Mouse (Mus musculus): Measurements from ENCODE around the gene Dedd2.

The Dedd2 gene

DNA sequence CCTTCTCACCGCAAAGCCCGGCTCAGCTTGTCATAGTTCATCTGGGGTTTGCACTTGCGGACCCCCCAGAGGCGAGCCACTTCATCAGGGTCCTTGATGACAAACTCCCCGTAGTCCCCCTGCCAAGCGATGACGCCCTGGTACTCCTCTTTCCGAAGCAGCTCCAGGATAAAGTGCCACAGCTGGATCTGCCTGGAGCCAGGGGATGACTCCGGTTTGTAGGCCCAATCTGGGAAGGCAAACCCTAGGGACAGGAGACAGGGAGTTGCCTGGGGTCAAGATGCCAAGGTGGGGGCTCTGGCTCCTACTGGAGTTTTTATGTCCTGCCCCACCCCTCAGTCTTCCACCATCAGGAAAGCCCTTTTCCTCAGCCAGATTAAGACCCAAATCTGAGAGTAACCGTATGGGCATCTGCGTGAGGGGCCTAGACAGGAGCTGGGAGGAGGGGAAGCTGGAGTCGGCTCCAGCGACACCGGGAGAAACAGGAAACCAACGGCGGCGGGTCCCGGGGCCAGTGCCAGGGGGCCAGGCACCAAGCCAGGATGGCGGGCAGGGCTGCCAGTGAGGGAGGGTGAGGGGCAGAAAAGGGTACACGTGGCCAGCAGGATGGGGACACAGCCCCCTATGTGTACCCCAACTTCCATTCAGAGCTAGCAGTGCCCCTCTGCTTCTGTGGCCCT, 25.8 kb upstream of the Dedd2 start:
- no peak for DNase-seq (ENCODE audit: low read depth)

DNA sequence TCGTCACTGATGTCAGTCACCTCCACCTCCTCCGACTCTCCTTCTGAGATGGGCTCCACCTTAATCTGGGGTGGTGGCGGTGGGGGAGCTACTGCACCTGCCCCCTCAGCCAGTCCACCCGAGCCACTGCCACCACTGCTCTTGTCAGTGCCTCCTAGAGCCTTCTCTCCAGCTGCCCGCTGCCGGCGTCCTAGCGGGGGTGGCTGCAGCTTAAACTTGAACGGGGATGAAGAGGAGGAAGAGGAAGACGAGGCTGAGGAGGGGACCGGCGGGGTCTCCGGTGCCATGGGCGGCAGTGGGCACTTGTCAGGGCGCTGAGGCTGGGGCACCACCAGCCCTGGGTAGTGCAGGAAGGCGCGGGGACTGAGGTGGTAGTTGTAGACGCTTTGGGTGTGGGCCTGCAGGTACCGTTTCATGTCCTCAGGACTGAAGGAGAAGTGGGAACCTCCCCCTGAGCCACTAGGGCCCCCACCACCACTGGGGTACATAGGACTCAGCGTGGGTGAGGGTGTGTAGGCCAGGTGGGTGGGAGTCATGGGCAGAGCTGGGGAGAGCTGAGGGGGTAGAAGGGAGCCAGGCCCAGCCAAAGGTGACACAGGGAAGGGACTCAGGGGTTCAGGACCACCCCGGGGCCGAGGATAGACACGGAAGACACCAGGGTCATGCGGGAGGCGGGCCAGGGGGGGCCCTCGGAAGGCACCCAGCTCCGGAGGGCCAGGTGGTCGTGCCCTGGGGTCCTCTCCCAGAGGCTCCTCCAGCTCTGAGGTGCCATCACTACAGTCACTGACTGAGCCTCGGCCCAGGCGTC, 24.4 kb upstream of the Dedd2 start:
- DNase-seq (ENCODE audit: low read depth), result no peak

DNA sequence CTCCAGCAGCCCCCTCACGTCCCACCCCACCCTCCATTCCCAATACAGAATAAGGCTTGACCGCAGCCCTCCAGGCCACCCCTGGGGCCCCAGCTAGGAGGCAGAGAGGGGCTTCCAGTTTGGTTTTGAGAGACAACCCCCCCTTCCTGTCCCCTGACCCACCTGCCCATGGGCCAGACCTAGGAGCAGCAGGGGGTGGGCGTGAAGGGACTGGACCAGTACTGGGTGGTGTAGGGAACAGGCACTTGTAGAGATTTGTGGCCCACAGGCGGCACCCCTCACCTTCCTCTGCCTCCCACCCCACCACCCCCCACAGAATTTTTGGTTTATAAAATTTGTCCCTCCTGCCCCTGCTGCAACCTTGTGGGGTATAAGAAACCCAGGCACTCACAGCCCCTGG, 22.9 kb upstream of the Dedd2 start:
- no peak for DNase-seq (ENCODE audit: low read depth)

DNA sequence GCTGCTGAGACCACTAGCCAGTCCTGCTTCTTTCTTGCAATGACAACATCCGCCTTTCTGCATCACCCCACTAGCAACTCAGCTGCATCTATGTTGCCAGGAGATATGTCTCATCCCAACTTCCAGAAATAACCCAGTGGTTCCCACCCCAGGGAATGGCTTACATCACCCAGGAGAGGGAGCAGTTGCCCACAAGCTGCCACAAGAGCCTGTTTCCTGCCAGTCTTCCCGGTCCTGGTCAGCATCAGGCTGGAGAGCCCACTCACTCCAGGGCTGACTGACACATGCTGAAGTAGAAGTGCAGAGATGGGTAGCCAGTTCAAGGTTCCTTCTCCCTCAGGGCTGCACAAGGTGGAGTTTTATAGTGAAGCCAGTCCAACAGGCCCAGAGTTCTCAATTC, 20.6 kb upstream of the Dedd2 start:
- peak; percentile 46 for DNase-seq (ENCODE audit: low read depth)

DNA sequence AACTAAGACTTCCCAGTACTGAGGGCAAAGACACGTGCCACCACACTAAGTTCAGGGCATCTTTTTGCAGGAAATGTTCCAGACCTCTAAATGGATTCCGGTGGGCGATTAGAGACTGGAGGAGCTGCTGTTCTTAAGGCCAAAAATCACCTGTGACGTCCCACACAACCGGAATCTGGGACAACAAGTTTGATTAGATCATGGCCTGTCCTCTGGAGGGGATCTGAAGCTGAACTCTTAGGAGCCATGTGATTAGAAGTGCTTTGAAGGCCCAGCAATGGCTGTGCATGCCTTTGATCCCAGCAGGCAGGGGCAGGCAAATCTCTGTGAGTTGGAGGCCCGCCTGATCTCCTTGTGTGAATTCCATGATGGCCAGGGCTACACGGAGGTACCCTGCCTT, 20.2 kb upstream of the Dedd2 start:
- no peak for DNase-seq (ENCODE audit: low read depth)

DNA sequence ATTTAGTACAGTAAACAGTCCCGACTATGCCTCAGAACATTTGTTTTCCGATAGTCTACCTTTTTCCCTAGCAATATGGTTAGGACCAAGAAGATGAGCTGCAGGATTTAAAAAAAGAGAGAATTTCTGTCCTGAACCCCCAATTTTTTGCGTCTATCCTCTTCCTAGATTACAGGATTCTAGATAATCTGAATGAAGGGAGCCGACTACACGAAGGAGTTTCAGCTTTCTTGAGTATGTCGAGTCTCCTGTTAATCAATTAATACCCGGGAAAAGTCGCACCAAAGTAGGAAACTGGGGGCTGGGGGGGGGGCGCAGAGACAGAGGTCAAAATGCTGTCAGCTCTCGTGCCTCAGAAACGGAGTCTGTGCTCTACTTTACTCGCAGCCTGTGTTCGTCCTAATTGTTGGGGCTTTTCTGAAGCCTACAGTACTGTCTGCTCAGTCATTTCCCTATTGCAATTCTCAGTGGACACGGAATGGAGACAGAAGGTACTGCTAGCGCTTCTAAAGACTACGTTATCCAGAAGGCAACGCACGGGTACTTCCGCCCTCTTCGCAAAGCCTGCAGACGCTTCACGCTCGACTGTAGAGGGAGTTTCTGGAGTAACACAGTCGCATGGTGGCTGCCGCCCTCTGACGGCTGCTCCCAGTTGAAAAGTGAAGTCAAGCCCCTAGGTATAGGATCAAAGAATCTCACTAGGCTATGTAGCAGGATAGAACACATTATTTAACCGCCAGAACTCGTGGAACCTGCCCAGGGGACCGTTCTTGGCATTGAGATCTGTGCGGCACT, 18.6 kb upstream of the Dedd2 start:
- peak; percentile 96 for DNase-seq (ENCODE audit: low read depth)

DNA sequence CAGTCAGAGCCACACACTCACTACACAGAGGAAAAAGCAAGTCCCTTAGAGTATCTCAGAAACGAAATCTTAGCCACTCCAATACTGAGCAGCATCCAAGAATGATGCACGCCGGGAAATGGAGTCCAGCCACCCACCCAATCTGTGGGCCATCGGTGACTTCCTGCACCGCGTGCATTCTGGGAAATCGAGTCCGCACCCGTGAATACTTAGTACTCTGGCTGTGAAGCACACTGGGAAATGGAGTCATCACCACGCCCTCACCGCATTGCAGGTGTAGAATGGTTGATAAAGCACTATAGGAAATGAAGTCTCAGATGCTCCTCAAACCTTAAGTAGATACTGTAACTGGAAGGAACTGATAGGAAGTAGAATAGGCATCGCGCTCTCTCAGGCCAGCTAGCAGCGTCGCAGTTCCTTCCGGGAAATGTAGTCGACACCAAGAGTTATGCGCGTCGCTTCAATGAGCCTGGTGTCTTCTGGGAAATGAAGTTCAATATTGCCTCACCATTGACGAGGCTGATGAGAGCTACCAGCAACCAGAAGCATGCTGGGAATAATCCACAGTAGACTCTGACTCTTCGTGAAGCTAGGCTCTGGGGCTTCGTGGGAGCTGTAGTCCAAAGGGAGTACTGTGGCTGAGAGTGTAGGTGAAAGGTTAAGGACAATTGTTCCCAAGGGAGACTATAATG, 17.7 kb upstream of the Dedd2 start:
- DNase-seq (ENCODE audit: low read depth), result peak; percentile 99

DNA sequence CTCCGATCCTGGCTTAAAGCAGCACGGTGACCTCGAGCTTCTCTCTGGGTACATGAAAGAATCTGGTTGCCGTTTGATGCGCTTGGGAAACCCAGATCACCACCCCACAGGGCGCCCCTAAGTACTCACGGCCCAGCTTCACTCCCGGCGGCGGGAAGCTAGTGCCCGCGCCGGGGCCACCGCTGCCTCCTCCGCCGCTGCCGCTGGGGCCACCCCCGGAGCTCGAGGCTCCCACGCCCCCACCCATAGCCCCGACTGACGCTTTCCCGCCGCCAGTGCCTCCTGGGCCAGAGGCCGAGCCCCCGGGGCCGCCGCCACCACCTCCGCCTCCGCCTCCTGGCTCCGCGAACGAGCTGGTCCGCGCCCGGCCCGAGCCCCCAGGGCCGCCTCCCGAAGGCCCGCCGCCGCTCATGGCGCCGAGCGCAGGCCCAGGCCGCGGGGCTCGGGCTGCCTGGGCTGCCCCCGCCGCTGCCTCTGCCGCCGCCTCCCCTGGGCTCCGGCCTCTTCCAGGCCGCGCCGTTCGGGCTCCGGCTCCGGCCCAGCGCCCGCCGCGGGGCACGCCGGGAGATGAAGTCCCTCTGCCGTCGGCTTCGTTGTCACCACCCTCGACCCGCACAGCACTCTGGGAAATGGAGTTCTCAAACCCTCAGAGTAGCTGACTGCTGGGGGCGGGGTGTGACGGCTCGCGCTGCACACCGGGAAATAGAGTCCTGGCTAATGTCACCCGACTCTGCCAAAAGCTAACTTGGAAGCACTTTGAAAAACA, 17.0 kb upstream of the Dedd2 start, which contains the start of gene Gsk3a:
Gsk3a (minus strand) TSS at position 603 of the 766 bp plus-strand sequence.
- peak; percentile 96 for DNase-seq (ENCODE audit: low read depth)

DNA sequence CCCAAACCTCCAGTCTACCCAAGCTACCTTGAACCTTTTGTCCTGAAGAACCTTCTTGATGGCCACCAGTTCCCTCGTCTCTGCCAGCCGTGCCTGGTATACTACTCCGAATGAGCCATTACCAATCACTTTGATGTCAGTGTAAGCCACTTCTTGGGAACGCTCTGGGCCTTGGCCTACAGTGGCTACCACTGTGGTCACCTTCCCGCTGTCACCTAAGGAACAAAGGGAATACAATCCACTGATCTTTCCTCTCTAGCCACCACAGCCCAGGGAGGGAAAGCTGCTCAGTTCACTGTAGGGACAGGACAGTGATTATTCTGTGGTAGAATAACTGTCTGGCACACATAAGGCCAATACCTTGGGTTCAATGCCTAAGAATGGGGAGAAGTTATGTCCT, 15.1 kb upstream of the Dedd2 start:
- DNase-seq (ENCODE audit: low read depth), result no peak

DNA sequence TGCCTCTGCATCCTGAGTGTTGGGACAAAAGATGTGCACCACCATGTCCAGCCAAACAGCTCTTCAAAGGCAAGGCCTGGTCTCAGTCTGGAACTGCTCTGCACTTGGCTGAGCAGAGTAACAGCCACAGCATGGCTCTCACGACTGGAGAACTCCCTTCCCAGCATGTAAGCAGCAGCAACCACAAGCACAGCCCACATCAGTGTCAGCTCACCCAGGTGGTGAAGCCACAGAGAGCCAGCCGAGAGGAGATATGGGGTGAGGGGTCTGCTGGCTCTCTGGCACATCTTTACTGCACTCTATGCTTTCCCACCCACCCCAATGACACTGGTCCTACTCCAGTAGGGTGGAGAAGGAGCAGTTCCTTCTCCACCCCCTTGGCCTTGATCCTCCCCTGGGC, 12.6 kb upstream of the Dedd2 start:
- no peak for DNase-seq (ENCODE audit: low read depth)

DNA sequence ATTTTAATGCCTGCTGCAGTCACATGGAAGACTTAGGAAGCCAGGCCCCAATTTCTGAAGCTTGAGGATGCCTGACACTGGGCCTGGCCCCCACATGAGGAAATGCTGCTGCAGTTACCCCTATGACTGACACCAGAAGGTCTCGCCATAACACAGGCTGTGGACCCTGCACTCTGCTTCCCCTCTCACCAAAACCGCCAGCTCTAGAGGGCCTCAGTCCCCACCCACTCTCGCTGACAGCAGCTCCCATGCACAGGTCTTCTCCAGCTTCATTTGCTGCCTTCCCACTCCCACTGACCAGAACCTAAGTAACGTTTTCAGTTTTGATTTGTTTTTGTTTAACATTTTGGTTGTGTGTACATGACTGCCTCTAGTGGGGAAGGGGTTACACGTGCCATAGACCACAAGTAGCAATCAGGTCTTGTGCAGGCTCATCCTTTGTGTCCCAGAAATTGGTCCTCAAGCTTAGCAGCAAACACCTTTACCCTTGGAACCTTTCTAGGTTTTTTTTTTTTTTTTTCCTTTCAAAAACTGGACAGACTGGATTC, 11.8 kb upstream of the Dedd2 start:
- no peak for DNase-seq (ENCODE audit: low read depth)

DNA sequence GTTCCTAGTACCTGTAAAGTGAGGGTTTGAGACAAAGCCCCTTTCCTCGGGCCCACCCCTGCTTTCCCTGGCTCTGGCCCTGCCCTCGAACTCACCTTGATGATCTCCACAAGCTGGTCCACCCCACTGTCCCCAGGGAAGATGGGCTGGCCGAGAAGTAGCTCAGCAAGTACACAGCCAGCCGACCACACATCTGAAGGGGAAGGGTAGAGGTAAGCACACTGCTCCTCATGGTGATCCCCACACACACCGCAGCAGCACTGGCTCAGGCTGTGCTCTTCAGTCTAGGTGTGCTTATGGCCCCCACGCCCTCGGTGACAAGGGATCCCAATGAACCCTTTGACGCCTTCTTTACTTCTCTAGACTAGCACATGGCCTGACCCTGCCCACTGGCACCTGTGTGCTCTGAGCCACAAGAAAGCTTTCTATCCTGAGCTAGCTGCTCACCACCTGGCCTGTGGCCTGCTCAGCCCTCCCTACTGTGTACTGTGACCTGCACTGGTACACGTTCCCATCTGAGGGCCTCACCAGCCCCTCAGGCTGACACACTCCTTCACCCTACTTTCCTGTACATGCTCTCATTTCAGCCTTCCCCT, 10.4 kb upstream of the Dedd2 start:
- DNase-seq (ENCODE audit: low read depth), result no peak

DNA sequence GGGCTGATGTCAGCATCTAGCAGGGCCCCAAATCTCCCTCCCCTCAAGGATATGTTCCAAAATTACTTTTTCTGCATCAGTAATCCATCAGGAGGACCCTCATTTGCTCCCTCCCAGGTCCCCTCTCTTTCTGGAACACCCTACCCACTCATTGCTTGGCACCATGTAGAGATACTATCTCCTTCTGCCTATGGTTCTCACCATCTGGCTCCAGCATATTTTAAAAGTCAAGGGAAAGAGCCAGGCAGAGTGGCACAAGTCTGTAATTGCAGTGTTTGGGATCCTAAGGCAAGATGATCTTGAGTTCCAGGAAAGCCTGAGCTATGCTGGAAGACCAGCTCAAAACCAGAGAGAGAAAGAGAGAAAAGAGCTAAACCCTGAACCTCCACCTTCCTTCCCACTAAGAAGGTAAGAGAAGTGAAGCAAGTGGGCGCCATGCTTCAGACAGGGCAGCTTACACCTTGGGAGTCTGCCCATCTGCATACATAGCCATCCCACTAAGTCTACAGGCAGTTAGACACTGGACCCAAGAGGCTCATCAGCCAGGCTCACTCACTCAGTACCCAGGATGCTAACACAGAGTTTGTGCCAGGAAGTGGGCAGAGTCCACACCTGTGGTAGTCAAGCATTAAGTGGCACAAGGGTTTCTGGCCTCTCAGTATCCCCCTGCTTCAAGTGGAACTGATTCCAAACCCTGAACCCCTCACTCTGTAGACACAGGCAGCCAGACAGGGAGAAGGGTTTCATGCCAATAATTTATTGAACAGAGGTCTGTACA, 7.3 kb upstream of the Dedd2 start:
- no peak for DNase-seq (ENCODE audit: low read depth)

DNA sequence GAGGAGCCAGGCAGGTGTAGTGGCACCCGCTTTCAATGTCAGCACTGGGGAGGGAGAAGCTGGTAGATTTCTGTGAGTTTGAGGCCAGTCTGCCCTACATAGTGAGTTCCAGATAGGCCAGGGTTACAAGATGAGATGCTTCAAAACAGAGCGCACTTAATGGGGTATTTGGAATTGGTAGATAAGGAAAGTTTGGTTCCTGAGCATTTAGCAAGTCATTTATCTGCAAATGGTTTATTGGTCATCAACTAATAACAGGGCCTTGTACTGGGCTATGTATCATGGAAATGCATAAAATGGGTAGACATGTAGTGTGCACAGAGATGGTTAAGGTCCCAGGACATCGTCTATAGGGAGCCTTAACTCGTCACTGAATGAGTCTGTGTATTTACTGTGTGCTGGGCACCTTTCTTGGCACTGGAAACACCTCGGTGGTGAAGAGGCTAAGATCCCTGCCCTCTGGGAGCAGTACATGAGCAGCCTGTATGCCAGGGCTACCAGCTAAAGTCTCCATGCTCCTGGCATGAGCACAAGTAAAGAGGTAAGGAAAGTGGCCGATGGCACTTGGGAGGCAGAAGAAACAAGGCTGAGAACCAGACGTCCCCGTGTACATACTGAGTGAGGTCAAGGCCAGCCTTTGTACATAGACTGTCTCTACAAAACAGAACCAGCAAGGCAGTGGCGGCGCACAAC, 2.0 kb upstream of the Dedd2 start:
- DNase-seq (ENCODE audit: low read depth), result no peak

DNA sequence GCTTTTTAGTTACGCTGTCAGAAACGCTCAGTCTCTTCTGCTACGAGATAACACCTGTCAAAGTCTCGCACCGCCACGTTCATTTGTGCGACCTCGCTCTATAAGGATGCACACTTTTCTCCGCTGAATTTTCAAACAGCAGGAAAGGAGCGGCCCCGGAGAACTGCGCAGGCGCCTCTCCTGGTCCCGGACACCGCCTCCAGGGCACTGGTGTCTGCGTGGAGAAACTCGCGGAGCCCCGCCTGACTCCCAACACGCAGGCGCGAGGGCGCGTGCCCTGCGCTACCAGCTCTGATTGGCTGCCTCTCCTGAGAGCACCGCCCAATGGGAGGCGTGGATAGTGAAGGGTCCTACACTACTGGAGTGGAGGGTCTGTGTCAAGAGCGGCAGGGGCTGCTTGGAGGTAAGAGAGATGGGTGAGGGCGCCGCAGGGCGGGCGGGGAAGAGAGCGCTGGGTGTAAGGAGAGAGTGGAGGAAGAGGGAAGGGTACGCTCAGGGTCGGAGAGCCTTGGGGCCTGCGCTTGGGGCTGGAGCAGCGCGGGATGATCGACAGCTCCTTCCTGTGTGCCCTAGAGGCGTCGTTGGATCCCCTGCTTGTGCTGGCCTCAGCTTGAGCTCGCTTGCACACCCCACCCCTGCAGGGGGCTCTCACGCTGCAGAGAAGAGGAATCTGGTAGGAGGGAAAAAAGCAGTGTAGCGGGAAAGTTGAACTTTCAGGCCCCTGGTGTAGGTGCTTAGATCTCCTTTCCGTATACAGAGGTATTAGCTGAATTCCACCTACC, 878 bp upstream of the Dedd2 start, which contains the start of gene Zfp526:
Zfp526 (plus strand) TSS at position 324 of the 782 bp plus-strand sequence.
- peak; percentile 96 for DNase-seq (ENCODE audit: low read depth)

DNA sequence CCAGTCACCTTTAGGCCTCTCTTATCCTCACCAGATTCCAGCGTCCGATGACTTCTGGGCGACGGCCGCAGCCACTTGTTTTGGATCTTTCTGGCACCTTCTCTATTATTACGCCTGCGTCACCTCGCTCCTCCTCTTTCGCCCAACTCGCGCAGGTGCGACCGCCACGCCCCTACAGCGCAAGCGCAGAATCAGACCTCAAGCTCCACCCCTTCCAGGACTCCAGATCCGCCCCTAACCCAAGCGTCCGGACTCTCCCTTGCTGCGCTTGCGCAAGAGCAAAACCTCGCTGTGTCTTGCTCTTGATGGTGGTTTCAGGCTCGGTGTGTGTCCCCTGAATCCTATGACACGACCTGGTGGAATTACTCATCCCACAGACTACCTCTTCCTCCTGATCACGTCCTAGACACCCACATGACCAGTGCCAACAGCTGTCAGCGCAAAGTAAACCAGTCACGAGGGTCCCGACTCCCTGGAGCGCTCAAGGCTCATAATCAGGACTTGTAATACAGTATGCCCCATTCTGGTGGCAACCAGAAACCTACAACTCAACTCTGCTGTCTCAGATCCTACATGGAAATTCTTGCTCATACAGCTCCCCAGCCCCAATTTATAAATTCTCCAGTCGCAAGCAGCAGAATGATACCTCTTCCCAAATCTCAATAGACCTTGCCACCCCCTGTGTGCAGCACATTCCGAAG, 509 bp downstream of the Dedd2 start:
- DNase-seq (ENCODE audit: low read depth), result peak; percentile 98

DNA sequence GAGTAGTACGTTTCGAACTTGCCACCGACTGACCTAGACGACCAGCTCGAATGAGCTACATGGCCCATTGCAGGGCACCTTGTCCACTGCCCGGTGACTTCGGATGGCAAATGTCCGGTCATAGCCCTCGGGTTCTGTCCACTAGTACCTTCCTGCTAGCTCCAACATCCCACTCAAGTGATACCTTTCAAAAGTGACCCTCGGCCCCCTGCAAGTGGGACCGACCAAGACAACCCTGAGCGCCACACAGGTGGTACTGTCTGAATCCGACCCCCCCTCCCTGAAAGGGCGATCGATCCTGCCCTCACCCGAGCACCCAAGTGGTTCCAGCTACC, 1.0 kb downstream of the Dedd2 start:
- no peak for DNase-seq (ENCODE audit: low read depth)

Measured in 416B (cell line).